Mouse (Mus musculus): ENCODE measurements around the gene Ccnl1.

- TF ChIP-seq CTCF (IDR thresholded peaks at IDR 0.05) (peak; percentile 88), POLR2A (IDR thresholded peaks at IDR 0.05; ENCODE audit: insufficient read depth, low read depth, low read length) (no peak)
Measured at GRCm38 (mm10) chr3:65938211-65938610, 19.8 kb downstream of the Ccnl1 start.

All from heart, adult 2 months (tissue).